Mouse (Mus musculus): ENCODE results near the gene Nobox. TPM values are rescaled to one million over a fixed set of nuclear protein-coding genes. Genes with fewer than 3 reads are reported as not detected.

Gene Nobox
- total RNA-seq, 2 experiments from 2014 or later, result not detected

- DNase-seq (ENCODE audit: low spot score in 2 of 2), result no peak
Observed at GRCm38 (mm10) chr6:43274123-43274522, 35.2 kb downstream of the Nobox start.

DNA sequence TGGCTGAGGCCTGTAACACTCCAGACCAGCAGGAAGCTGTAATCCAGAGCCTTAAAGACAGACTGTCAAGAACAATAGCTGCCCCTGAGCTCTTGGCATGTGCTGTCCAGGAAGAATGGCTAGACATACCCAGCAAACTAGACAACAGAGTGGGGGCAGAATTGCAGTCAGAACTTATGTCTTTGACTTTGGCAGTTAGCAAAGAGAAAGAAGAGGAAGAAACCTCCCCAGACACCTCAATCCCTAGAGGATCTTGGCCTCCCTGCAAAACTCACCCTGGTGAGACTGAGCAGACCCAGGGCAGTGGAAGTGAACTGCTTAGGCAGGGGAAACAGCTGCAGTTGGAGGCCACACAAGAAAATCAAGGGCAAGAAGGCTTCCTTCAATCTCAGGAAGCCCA, 36.8 kb downstream of the Nobox start:
- DNase-seq (ENCODE audit: low spot score in 2 of 2), result no peak

GRCm38 (mm10) chr6:43266356-43266755, 43.0 kb downstream of the Nobox start:
- DNase-seq (ENCODE audit: low spot score in 2 of 2), result no peak

DNA sequence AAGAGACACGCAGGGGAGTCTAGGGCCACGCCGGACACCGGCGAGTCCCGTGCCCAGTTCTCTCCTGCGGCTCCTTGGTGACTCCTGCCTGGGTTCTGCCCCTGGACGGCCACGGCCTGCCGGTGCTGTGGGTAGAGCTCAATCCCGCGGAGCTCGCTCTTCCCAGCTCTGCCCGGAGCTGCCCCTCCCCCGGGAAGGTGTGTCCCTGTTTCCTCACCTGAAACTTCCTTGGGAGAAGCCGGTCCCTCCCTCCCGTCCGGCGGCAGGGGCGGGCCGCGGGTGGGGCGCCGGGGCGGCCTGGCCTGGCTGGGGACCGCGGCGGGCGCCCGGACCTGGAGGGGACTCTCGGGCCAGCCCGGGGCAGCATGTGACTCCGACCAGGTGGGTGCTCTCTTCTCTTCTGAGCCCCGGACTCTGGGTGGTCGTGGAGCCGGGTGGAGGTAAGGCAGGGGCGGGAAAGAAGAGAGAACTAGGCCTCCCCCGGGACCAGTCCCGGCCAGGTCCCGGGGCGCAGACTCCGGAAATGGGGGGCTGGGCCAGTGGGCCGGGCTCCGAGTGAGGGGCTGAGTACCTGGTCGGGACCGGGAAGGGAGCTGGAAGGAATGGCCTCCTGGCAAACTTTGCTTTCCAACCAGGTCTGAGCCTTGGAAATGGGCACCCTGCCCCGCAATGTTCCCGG, 43.9 kb downstream of the Nobox start, which contains the start of gene Arhgef5:
Gene Arhgef5, plus strand, starts transcription at position 220 of the 679 bp plus-strand sequence.
- peak in 1 of 2 experiments; percentile 20 for DNase-seq (ENCODE audit: low spot score in 2 of 2)

DNA sequence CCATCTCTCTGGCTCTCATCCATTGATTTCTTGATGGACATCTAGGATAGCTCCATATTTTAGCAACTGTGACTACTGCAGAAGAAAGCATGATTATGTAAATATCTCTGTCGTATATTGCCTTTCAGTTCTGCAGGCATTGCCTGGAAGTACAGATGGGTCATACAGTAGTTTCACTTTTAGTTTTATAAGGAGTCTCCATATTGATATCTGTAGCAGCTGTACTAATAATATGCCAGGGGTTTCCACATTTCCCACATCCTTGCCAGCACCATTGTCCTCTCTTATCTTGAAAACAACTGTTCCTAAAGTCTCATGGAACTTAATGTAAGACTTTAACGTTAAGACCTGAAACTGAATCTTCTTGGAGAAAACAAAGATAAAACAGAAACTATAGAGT, 48.6 kb downstream of the Nobox start:
- no peak for DNase-seq (ENCODE audit: low spot score in 2 of 2)

- no peak for DNase-seq (ENCODE audit: low spot score in 2 of 2)
Observed at GRCm38 (mm10) chr6:43254193-43254926, 55.0 kb downstream of the Nobox start.

Other genes with a start within 250 kb of the Nobox start
- gene Olfr441, start 203.2 kb downstream of the Nobox start, total RNA-seq (2021), result not detected
- not detected for gene Olfr237-ps1, start 163.0 kb downstream of the Nobox start, total RNA-seq (2021)
- gene Olfr437, start 146.3 kb downstream of the Nobox start, total RNA-seq (2021), result not detected
- gene Olfr13, start 137.4 kb downstream of the Nobox start, total RNA-seq (2021), result not detected
- not detected for gene Olfr435, start 112.4 kb downstream of the Nobox start, total RNA-seq (2021)
- gene Olfr434, start 96.5 kb downstream of the Nobox start, total RNA-seq (2021), result not detected
- gene Olfr47, start 78.0 kb downstream of the Nobox start, total RNA-seq (2021), result not detected
- gene Arhgef5, start 44.0 kb downstream of the Nobox start, total RNA-seq (2021), result 10 to 100 TPM in 1 of 2 experiments, 1 to 10 TPM in 1; 7.9 to 10.3 TPM